Mouse (Mus musculus): Measurements from ENCODE around the gene Cst7.

DNA sequence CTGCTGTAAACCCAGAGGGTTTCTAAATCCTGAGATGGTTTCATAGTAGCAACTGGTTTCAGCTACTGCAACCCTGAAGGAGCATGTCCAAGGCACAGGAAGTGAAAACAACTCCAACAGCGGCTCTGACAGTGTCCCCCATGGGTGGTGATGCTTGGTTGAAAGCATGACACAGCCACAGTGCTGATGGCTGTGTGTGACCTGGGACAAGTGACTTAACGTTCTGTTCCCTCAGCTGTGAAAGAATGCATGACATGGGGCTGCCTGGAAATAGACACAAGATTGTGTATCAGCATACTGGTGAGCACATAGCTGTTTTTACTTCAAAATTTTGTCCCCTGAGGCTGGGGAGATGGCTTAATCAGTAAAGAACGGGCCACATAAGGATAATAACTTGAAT, 51.5 kb downstream of the Cst7 start:
- no peak for TF ChIP-seq CTCF (IDR thresholded peaks at IDR 0.05; ENCODE audit: low read depth, low read length)
- TF ChIP-seq GATA1 (IDR thresholded peaks at IDR 0.05; ENCODE audit: borderline replicate concordance, low read length), result no peak
